Mouse (Mus musculus) olfactory bulb, adult 2 months (tissue): Measurements from ENCODE around the gene Pou6f1.

Experiments
- CTCF ChIP-seq: fragments of 200-500 bp; IDR thresholded peaks from 2 replicates; pipeline ENCODE4 v1.5.1; 2012; ENCODE audit warnings: low read depth, mild to moderate bottlenecking, low read length, moderate library complexity; ENCODE audit not compliant: insufficient read depth
- POLR2A ChIP-seq: fragments of 200-500 bp; IDR thresholded peaks from 2 replicates; pipeline ENCODE4 v1.6.1; 2012; ENCODE audit warnings: mild to moderate bottlenecking, low read depth, low read length, moderate library complexity; ENCODE audit not compliant: insufficient read depth

- TF ChIP-seq CTCF (no peak), POLR2A (no peak)
These were observed 31.8 kb upstream of the Pou6f1 start for GRCm38 (mm10) chr15:100631454-100632170.
